Mouse (Mus musculus) left cerebral cortex, postnatal 10 days (tissue): ENCODE results near the gene Dalrd3. TPM values are rescaled to one million over a fixed set of nuclear protein-coding genes. Genes with fewer than 3 reads are reported as not detected.
A peak's percentile ranks its signal among the peaks of the same experiment; 100 is the strongest.
"Not testable (repeated sequence)": the region's sequence is repeated elsewhere in the genome, so short reads cannot be mapped to it uniquely, and the experiment has no call there.

Source experiments
- DNase-seq, 2 experiments: peaks; one replicate each; pipeline ENCODE4 v3.0.0; 2021 to 2022; ENCODE audit warnings: low spot score in 2 of 2, mixed read lengths in 1 of 2; ENCODE audit errors: extremely low spot score in 1 of 2
- intact Hi-C: fragments of 180-260 bp; cut with DNase I; formaldehyde crosslinking; loops from one replicate; pipeline ENCODE4 v1.15.1; 2025
- microRNA-seq: library from miRNA; unstranded; fragments of <30 nt; microRNA quantifications from one replicate; pipeline ENCODE4 v1.2.0, GENCODE M21; 2022
- total RNA-seq, 2 experiments: library from RNA; stranded (reverse); gene quantifications; 2 replicates each; pipeline ENCODE4 v1.2.3; 2021

The Dalrd3 gene
- total RNA-seq, 2 experiments from 2014 or later, result 70.9 to 76.1 TPM

DNA sequence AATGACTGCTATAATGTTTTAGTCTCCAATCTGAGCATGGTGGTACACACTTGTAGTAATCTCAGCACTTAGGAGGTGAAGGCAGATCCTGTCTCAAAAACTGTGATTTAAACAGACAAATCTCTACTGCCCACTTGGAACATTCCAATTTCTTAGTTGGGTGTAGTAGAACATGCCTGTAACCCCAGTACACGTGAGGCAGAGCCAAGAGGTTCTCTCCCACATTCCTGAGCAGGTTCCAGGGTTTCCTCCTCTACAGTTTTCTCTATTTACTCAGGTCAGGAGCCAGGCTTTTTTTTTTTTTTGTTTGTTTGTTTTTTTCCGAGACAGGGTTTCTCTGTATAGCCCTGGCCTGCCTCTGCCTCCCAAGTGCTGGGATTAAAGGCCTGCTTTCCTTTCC, 30.3 kb downstream of the Dalrd3 start:
- intact Hi-C loops, result no loop called here
- DNase-seq, result no peak

DNA sequence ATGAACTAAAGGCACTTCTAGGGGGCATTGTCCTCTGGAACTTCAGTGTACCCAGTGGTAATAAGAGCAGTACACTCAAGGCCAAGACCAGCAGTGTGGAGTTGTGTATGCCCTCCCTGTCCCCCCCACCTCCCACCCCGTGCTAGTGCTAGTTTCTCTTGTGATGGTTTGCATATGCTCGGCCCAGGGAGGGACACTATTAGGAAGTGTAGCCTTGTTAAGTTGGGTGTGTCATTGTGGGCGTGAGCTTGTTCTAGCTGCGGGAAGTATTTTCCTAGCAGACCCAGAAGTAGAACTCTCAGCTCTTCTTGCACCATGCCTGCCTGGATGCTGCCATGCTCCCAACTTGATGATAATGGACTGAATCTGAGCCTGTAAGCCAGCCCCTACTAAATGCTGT, 32.3 kb downstream of the Dalrd3 start:
- DNase-seq, result no peak
- intact Hi-C loops, result no loop called here

DNA sequence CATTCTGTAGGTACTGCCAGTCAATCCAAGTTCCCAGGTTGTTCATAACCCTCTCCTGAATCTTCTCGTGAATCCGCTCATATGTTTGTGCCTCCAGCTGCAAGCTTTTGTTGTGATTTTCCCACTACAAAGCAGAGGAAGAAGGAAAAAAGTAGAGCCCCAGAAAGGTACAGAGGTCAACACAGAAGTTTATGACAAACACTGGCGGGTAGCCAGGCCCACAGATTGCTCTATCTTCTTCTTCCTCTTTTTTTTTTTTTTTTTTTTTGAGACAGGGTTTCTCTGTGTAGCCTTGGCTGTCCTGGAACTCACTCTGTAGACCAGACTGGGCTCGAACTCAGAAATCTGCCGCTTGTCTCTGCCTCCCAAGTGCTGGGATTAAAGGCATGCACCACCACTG, 38.2 kb downstream of the Dalrd3 start:
- DNase-seq, intact Hi-C loops: not testable (repeated sequence)

DNA sequence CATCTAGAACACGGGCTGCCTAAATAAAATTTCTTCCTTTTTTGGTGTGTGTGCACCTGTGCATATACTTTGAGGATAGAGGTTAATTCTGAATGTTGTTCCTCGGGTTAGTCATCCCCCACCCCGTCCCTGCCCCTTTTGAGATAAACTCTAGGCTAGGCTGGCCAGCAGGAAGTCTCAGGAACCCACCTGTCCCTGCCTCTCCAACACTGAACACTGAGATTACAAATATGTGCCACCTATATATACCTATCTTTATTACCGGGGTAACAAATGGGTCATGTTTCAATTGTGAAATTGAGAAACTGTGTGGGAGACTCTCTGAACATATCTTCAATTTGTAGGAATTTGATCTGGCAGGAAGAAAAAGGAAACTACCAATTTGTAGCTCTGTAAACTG, 39.2 kb downstream of the Dalrd3 start:
- intact Hi-C loops, result no loop called here
- no peak for DNase-seq

- no peak for DNase-seq
- intact Hi-C loops, result no loop called here
Measured at GRCm38 (mm10) chr9:108611488-108611887, 41.8 kb downstream of the Dalrd3 start.

- intact Hi-C loops, result no loop called here
- DNase-seq, result no peak
Measured at GRCm38 (mm10) chr9:108617301-108617700, 47.6 kb downstream of the Dalrd3 start.

Small RNA genes lying within 50 kb of the gene (microRNA-seq; reads per million reads assigned to microRNA genes)
- not detected for gene Gm24083
- gene Mir191, result not detected
- 761 reads per million, percentile 75 among the genes with 10 or more reads in this experiment for gene Mir425

Other genes starting within 250 kb of the Dalrd3 start
- gene Gpx1, start 231.0 kb upstream of the Dalrd3 start, total RNA-seq, result 10 to 100 TPM; 91.2 to 92.6 TPM
- gene Usp4, start 222.0 kb upstream of the Dalrd3 start, total RNA-seq, result 100 to 1,000 TPM; 122 to 125 TPM
- gene 1700102P08Rik, start 177.1 kb upstream of the Dalrd3 start, total RNA-seq, result 1 to 10 TPM; 1.4 to 2.1 TPM
- gene Ccdc36, start 141.4 kb upstream of the Dalrd3 start, total RNA-seq, result under 1 TPM; 0.19 to 0.26 TPM
- not detected for gene BC048562, start 133.4 kb upstream of the Dalrd3 start, total RNA-seq
- 10 to 100 TPM; 38.7 to 39.6 TPM for gene Ccdc71, start 109.4 kb upstream of the Dalrd3 start, total RNA-seq
- gene Klhdc8b, start 108.3 kb upstream of the Dalrd3 start, total RNA-seq, result 10 to 100 TPM; 32.5 to 35.9 TPM
- gene Lamb2, start 90.2 kb upstream of the Dalrd3 start, total RNA-seq, result 10 to 100 TPM; 29.6 to 34.2 TPM
- 100 to 1,000 TPM; 104 to 114 TPM for gene Usp19, start 79.3 kb upstream of the Dalrd3 start, total RNA-seq
- gene Qars, start 62.2 kb upstream of the Dalrd3 start, total RNA-seq, result 10 to 100 TPM; 82.9 to 91.8 TPM
- gene Qrich1, start 53.1 kb upstream of the Dalrd3 start, total RNA-seq, result 100 to 1,000 TPM; 125 to 131 TPM
- gene Impdh2, start 9.6 kb upstream of the Dalrd3 start, total RNA-seq, result 10 to 100 TPM; 64.3 to 68.3 TPM
- 10 to 100 TPM; 53.3 to 57.0 TPM for gene Ndufaf3, start 2.5 kb upstream of the Dalrd3 start, total RNA-seq
- 100 to 1,000 TPM; 282 TPM for gene Wdr6, start 8.9 kb downstream of the Dalrd3 start, total RNA-seq
- gene P4htm, start 27.8 kb downstream of the Dalrd3 start, total RNA-seq, result 10 to 100 TPM; 47.8 to 52.2 TPM
- gene Arih2, start 79.5 kb downstream of the Dalrd3 start, total RNA-seq, result 10 to 100 TPM; 46.7 to 48.8 TPM
- 10 to 100 TPM; 15.7 to 16.5 TPM for gene Slc25a20, start 92.2 kb downstream of the Dalrd3 start, total RNA-seq
- 10 to 100 TPM; 54.3 to 58.7 TPM for gene Prkar2a, start 119.4 kb downstream of the Dalrd3 start, total RNA-seq
- gene Ip6k2, start 213.9 kb downstream of the Dalrd3 start, total RNA-seq, result 100 to 1,000 TPM; 165 to 170 TPM
- 10 to 100 TPM; 27.7 to 31.7 TPM for gene Nckipsd, start 238.5 kb downstream of the Dalrd3 start, total RNA-seq